Mouse (Mus musculus) limb, embryonic 14.5 days (tissue): ENCODE measurements around the gene Plaur. TPM values are rescaled to one million over a fixed set of nuclear protein-coding genes. Genes with fewer than 3 reads are reported as not detected.

ENCODE experiments used
- ATAC-seq: fragments of 200-750 bp; cut with Nextera tagmentation; 2 replicates; pipeline ENCODE4 v1.8.0; 2017; ENCODE audit warnings: low read depth, moderate number of reproducible peaks, moderate TSS enrichment; ENCODE audit not compliant: low FRiP score
- DNase-seq: peaks from one replicate; pipeline ENCODE4 v3.0.0-alpha.2; 2015; ENCODE audit warnings: low spot score
- H3K27ac ChIP-seq: fragments of 300-500 bp; sonication (generic); replicated peaks from 2 replicates; pipeline ENCODE4 v1.5.1; 2014; ENCODE audit warnings: low read depth, mild to moderate bottlenecking, low read length, moderate library complexity, mixed read lengths
- H3K27me3 ChIP-seq: fragments of 300-500 bp; sonication (generic); 2 replicates; pipeline ENCODE4 v1.6.1; 2014; ENCODE audit warnings: low read length, mixed read lengths; ENCODE audit not compliant: control insufficient read depth, insufficient read depth
- H3K36me3 ChIP-seq: fragments of 300-500 bp; sonication (generic); 2 replicates; pipeline ENCODE4 v1.6.1; 2014; ENCODE audit warnings: mild to moderate bottlenecking, low read length, moderate library complexity, mixed read lengths; ENCODE audit not compliant: control insufficient read depth, insufficient read depth
- H3K4me1 ChIP-seq: fragments of 300-500 bp; sonication (generic); 2 replicates; pipeline ENCODE4 v1.6.1; 2014; ENCODE audit warnings: antibody characterized with exemption, low read length, mixed read lengths; ENCODE audit not compliant: control insufficient read depth, insufficient read depth
- H3K4me2 ChIP-seq: fragments of 300-500 bp; sonication (generic); replicated peaks from 2 replicates; pipeline ENCODE4 v1.6.1; 2014; ENCODE audit warnings: low read depth, mild to moderate bottlenecking, low read length, moderate library complexity; ENCODE audit not compliant: severe bottlenecking
- H3K4me3 ChIP-seq: fragments of 300-500 bp; sonication (generic); replicated peaks from 2 replicates; pipeline ENCODE4 v1.5.1; 2014; ENCODE audit warnings: low read length
- H3K9ac ChIP-seq: fragments of 300-500 bp; sonication (generic); 2 replicates; pipeline ENCODE4 v1.6.1; 2014; ENCODE audit warnings: mild to moderate bottlenecking, low read depth, low read length, moderate library complexity; ENCODE audit not compliant: severe bottlenecking
- H3K9me3 ChIP-seq: fragments of 300-500 bp; sonication (generic); 2 replicates; pipeline ENCODE4 v1.6.1; 2016; ENCODE audit warnings: low read length; ENCODE audit not compliant: control insufficient read depth
- POLR2A ChIP-seq: fragments of 200-500 bp; IDR thresholded peaks from 2 replicates; pipeline ENCODE4 v1.8.0; 2012; ENCODE audit warnings: inconsistent platforms, mild to moderate bottlenecking, moderate library complexity, borderline replicate concordance; ENCODE audit not compliant: insufficient read depth, insufficient read length; ENCODE audit errors: extremely low read depth
- WGBS: fragments of 180-500 bp; shearing (Covaris S2); extraction: QIAGEN DNeasy Blood & Tissue Kit; methylation state at CpG from one replicate; pipeline ENCODE4 v1.1.7; 2014; 5-methylcytosine and 5-hydroxymethylcytosine counted together
- polyA plus RNA-seq, 2 experiments: library from polyadenylated mRNA; depleted of rRNA in 1 of 2; stranded (reverse) in 1 of 2; unstranded in 1 of 2; fragments of >200 nt; fragmentation: Nextera tagmentation in 1 of 2; extraction: Ambion mirVana in 1 of 2; gene quantifications; 2 replicates each; pipeline versions ENCODE4 v1.2.1 to v1.2.3; 2012 to 2014

Plaur gene
- polyA plus RNA-seq, 2 experiments = 7.5 to 8.3 TPM

DNA sequence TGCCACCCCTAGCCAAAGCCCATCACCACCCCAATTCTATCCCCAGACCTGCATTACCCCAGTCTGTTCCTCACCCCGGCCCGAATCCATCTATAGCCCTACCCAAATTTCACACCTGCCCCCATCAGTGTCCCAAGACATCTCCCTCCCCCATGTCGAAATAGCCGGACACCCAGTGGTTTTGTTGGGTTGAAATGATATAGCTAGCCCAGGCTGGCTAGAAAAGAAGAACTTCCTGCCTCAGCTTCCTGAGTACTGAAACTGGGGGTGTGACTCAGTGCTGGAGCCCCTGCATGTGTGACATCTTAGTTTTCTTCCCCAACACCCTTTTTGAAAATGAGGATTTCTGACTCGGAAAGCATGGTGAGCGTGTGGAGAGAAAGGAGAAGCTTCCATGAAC lies 4.6 kb downstream of the Plaur start:
- peaks cover 4% of the 10 kb centered on the region; the same call in 1 of the 2 replicates for H3K4me1 ChIP-seq
- H3K36me3 ChIP-seq = no peaks in the 10 kb centered on the region
- no peak overlapping the region for H3K4me3 ChIP-seq
- DNase-seq (no peak), ATAC-seq (no peak)
- no peaks in the 10 kb centered on the region for H3K27me3 ChIP-seq
- H3K4me2 ChIP-seq = no peak overlapping the region
- 92% methylated on average over 6 of the region's 6 CpGs for WGBS
- no peak overlapping the region for H3K27ac ChIP-seq
- H3K9ac ChIP-seq = no peak overlapping the region
- no peak for TF ChIP-seq POLR2A
- H3K9me3 ChIP-seq = no peaks in the 10 kb centered on the region

DNA sequence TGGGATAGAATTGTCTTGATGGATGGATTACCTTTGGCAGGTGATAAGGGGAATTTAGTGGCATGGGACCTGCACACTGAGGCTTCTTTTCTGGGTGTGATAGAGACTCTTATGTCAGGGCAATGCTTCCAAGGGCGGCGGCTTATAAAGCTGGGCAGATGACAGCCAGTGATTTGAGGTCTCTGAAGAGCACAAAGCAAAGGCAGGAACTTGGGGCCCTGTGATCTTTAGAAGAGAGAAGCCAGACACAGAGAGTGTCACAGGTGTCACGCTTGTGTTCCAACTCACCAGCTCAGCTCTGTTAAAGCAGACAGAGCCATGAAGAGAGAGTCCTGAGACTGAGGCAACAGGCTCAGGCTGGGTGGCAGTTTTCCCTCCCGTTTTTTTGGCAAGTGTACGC lies 5.6 kb downstream of the Plaur start:
- Histone ChIP-seq H3K9me3 (no peaks in the 10 kb centered on the region), H3K9ac (no peak overlapping the region), H3K27me3 (no peaks in the 10 kb centered on the region), H3K4me2 (no peak overlapping the region), H3K36me3 (no peaks in the 10 kb centered on the region), H3K4me3 (no peak overlapping the region), H3K27ac (no peak overlapping the region), H3K4me1 (no peaks in the 10 kb centered on the region)
- ATAC-seq (no peak), DNase-seq (no peak)
- 80% methylated on average over 5 of the region's 5 CpGs for WGBS
- no peak for TF ChIP-seq POLR2A

DNA sequence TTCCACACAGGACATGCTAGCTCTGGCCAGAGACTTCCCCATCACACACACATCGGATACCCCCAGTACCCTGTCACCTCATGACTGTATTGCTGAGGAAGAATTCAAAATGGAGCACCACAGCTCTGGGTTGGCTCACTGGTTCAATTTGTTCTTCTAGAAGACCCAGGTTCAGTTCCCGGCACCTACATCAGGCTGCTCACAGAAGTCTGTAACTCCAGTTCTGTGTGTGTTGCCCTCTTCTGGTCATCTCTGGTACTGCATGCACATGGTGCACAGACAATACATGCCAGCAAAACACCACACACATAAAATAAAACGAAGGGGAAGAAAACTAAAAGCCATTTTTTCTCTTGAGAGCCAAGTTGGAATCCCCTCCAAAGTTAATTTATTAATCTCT lies 6.8 kb downstream of the Plaur start:
- Histone ChIP-seq H3K4me3 (no peak overlapping the region), H3K27ac (no peak overlapping the region), H3K4me2 (no peak overlapping the region), H3K9ac (no peak overlapping the region), H3K27me3 (no peaks in the 10 kb centered on the region), H3K36me3 (no peaks in the 10 kb centered on the region), H3K4me1 (no peaks in the 10 kb centered on the region), H3K9me3 (no peaks in the 10 kb centered on the region)
- no peak for DNase-seq
- 82% methylated on average over 3 of the region's 3 CpGs for WGBS
- no peak for TF ChIP-seq POLR2A
- no peak for ATAC-seq

DNA sequence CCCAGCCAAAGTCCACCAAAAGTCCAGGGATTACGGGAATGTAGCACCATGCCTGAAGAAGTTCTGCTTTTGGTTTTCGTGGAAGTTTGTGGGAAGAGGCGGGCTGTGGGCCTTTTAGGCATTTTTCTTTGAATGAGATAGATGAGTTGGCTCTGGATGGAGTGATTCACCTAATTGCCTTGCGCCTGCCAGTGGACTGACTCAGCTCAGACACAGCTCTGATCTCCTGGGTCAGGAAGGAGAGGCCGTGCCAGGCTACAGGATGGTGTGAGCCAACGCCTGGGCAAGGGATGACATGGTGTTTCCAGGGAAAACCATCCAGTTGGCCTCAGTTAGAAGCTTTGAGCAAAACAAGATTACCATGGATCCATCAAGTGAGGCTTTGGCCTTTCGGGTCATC lies 8.1 kb downstream of the Plaur start:
- H3K36me3 ChIP-seq = no peaks in the 10 kb centered on the region
- TF ChIP-seq POLR2A = no peak
- 93% methylated on average over 7 of the region's 7 CpGs for WGBS
- ATAC-seq (no peak), DNase-seq (no peak)
- no peak overlapping the region for H3K27ac ChIP-seq
- no peak overlapping the region for H3K9ac ChIP-seq
- H3K27me3 ChIP-seq = no peaks in the 10 kb centered on the region
- H3K4me2 ChIP-seq = no peak overlapping the region
- H3K4me1 ChIP-seq = no peaks in the 10 kb centered on the region
- no peak overlapping the region for H3K4me3 ChIP-seq
- no peaks in the 10 kb centered on the region for H3K9me3 ChIP-seq

DNA sequence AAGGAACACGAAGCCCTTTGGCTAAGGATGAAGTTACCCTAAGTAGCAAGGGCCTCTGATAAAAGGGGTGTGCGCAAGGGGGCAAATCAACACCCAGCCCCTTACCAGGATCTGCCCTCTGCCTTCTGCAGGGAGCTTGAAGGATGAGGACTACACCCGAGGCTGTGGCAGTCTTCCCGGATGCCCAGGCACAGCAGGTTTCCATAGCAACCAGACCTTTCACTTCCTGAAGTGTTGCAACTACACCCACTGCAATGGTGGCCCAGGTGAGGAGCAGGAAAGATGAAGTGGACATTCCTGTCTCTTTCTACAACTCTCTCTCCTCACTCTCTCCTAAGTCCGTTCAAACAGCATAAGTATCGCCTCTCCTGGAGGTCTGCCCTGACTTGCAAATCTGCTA lies 10.2 kb downstream of the Plaur start:
- ATAC-seq (no peak), DNase-seq (no peak)
- Histone ChIP-seq H3K9ac (no peak overlapping the region), H3K4me1 (no peaks in the 10 kb centered on the region), H3K4me2 (no peak overlapping the region), H3K27me3 (no peaks in the 10 kb centered on the region), H3K9me3 (no peaks in the 10 kb centered on the region), H3K27ac (no peak overlapping the region), H3K4me3 (no peak overlapping the region), H3K36me3 (no peaks in the 10 kb centered on the region)
- WGBS = 72% methylated on average over 6 of the region's 6 CpGs
- TF ChIP-seq POLR2A = no peak

DNA sequence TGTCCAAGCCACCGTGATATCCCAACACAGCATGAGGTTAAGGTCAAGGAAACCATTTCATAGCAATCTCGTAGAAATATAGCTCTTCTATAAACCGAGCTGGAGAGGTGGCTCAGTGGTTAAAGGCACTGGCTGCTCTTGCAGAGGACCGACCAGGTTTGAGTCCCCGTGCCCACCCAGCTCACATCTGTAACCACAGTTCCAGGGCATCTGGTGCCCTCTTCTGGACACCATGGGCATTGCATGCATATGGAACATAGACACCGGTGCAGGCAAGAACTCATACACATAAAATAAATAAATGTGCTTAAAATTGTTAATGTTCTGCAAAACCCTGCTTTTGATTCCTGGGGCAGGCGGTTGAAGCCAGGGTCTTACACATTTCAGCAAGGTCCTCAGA lies 10.7 kb downstream of the Plaur start:
- no peaks in the 10 kb centered on the region for H3K4me1 ChIP-seq
- no peak overlapping the region for H3K4me3 ChIP-seq
- H3K36me3 ChIP-seq = no peaks in the 10 kb centered on the region
- ATAC-seq (no peak), DNase-seq (no peak)
- H3K4me2 ChIP-seq = no peak overlapping the region
- no peaks in the 10 kb centered on the region for H3K9me3 ChIP-seq
- 70% methylated on average over 7 of the region's 7 CpGs for WGBS
- TF ChIP-seq POLR2A = no peak
- H3K27ac ChIP-seq = no peak overlapping the region
- H3K27me3 ChIP-seq = no peaks in the 10 kb centered on the region
- H3K9ac ChIP-seq = no peak overlapping the region
